Mouse (Mus musculus) spleen, postnatal 10 days (tissue): ENCODE data around the gene Myo9b.
"Not testable (repeated sequence)": the region's sequence is repeated elsewhere in the genome, so short reads cannot be mapped to it uniquely, and the experiment has no call there.

Experiments used
- DNase-seq, 2 experiments: peaks; one replicate each; pipeline ENCODE4 v3.0.0; 2021 to 2022; ENCODE audit warnings: low spot score in 2 of 2

Myo9b gene

GRCm38 (mm10) chr8:71272286-71273150 is at the start of gene Myo9b, which contains the start of gene Haus8:
TSS of gene Myo9b (plus strand) at chr8:71272714.
TSS of gene Haus8 (minus strand) at chr8:71272934.
- peak; percentile 98 for DNase-seq

- peak in 1 of 2 experiments; percentile 27 for DNase-seq
These were observed 48.0 kb upstream of the Myo9b start for GRCm38 (mm10) chr8:71224560-71224959.

DNA sequence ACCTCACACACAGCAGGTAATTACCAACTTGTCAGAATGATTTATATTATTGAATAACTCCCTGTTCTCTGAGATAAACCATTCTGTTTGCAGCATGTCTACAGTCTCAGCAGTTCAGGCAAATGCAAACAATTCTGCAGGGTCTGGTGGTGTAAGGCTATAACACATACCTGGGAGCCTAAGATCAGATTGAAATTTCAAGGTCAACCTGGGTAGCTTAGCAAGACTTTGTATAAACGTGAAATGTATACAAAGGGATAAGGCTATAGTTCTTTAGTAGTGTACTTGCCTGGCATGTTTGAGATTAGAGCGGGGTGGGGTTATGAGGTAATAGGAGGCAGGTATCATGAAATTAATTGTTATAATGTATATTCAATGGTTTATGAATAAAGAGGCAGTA is 29.8 kb upstream of the Myo9b start:
- DNase-seq: no peak

DNA sequence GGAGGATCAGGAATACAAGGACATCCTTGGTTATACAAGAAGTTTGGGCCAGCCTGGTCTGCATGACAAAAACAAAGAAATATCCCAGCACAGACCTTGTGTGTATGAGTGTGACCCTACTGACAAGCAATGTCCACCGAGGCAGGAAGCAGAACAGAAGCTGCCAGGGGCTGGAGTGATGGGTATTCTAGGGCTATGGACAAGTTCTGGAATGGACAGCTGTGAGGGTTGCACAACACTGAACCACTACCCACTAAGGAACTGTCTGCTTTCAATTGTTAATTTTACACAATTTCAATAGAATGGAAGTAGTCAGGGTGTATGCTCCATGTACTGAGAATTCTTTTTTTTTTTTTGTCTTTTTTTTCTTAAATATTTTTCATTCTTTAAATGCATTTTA is 24.3 kb upstream of the Myo9b start:
- DNase-seq: no peak

- peak in 1 of 2 experiments; percentile 6 for DNase-seq
These were observed 15.8 kb upstream of the Myo9b start for GRCm38 (mm10) chr8:71256545-71257232.

DNA sequence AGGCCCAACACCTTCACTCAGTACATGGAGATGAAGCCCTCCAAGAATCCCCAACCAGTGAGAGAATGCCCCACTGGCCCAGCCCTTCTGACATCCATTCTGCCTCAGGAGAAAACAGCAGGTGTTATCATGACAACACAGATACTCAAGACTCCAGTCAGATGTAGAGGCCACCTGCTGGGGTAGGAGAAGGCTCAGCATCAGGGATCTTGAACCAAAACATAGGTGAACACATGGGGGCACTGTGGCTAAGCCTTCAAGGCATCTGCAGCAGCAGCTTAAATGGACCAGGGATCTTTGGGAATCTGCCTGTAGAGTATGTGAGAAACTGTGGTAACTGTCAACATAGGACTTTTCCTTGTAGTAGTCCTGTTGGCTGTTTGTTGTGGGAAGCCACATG is 11.3 kb upstream of the Myo9b start:
- DNase-seq: peak in 1 of 2 experiments; percentile 31

DNA sequence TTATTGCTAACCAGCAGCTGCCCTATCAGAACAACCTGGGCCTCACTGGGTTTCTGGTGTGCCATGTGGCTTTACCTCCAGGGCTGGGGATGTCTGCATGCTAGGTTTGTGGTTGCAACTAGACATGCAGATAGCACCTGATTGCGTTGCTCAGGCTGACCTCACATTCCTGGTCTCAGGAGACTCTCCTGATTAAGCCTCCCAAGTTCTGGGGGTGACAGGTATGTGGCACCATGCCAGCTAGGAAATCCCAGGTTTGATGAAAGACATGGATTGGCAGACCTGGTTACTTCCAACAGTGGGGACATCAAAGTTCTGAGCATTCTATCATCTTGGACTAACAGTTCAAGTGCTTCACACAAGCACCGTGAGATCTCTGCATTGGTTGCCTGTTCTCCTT is 4.8 kb upstream of the Myo9b start:
- no peak for DNase-seq

DNA sequence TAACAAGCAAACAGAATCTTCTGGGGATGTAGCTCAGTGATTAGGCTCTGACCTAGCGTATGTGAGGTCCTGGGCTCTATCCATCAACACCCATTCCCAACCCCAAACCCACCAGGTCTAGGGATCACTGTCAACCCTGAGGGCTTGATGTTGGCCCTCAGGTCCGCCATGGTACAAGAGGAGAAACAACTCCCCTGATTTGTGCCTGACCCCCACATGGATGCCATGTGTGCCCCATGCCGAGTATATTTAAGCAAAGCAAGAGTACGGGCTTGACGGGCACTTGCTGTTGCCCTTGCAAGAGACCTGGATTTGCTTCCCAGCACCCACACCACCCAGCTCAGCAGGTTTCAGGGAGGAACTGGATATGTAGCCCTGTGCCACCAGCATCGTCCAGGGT is 4.2 kb upstream of the Myo9b start:
- not testable (repeated sequence) for DNase-seq

GRCm38 (mm10) chr8:71271630-71272029 is 884 bp upstream of the Myo9b start:
- peak in 1 of 2 experiments; percentile 29 for DNase-seq

DNA sequence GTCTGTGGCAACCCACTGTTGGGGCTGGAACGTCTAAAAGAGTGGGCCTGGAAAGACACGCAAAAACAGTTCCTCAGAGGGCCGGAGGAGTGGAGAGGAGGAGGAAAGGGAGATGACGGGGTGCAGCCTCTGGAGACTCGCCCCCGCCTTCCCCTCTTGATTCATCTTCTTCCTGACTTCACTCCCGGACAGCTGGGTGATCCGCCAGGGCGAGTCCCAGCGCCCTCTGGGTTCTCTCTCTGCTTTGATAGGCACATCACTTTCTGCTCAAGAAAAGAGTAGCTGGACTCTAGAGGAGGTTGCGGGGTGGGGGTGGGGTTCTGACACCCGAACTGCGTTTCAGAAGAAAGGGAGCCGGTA is 617 bp downstream of the Myo9b start:
- peak; percentile 67 to 68 for DNase-seq

GRCm38 (mm10) chr8:71274478-71274877 is 2.0 kb downstream of the Myo9b start:
- no peak for DNase-seq

GRCm38 (mm10) chr8:71276166-71276565 is 3.7 kb downstream of the Myo9b start:
- DNase-seq: no peak

DNA sequence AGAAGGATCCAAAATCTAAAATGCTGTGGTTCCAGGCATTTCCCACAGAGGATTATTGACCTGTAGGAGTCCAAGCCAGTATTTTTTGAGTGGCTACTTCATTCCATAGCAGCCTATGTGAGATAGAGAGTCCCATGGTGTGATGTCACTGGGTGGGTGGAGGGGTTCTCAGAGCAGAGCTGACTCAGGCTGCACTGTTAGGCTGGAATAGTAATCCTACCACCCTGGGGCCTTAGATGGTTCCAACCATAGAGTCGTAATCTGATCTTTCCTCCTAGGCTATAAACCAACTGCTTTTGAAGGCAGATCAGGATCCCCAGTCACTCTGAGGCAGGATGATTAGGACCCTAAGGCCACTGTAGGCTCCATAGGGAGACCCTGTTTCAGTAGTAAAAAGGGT is 6.9 kb downstream of the Myo9b start:
- DNase-seq: not testable (repeated sequence)

DNA sequence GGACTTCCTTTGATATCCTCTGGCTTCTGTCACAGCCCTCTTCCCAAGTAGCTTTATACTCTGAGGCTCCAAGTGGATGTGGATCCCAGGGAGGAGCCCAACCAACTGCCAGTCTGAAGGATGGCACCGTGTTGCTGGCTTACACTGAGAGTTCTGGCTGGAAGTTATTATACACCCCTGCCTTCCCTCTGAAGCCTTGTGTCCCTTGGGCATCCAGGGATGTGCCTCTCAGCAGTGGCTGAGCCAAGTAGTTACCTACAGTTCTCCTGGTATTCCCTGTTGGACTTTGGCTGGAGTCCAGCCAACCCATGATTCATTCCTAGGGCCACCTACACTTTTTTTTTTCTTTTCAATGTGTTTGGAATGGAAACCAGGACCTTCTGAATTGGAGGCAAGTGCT is 9.2 kb downstream of the Myo9b start:
- DNase-seq: not testable (repeated sequence)

DNA sequence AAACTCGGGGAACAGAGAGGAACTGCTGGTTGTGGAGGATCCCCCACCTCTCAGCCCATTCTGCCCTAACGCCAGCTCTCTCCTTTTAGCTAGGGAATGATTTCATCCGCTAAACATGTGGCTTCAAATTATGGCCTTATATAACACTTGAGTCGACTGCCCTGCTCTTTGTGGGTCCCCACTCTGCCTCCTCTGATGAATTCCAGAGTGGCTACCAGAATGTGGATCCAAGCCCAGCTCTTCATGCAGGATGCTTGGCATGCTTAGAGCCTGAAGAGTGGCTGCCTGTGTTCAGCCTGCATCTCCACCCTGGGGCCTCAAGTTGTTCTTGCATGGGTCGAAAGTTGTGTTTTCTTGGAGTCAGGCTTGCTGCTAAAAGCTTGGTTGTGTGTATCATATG is 10.1 kb downstream of the Myo9b start:
- no peak for DNase-seq

DNA sequence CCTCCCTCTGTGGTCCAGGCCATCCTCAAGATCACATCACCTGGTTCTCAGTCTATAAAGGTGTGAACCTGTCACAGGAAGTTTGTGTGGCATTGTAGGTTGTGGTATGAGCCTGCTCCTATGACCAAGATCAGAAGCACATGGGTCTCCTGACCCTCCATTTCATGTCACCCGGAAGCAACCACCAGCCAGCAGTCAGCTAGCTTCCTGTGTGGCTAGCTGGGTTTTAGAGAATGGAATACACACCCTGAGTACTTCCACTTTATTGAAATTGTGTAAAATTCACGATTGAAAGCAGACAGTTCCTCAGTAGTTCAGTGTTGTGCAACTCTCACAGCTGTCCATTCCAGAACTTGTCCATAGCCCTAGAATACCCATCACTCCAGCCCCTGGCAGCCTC is 13.7 kb downstream of the Myo9b start:
- DNase-seq: not testable (repeated sequence)

DNA sequence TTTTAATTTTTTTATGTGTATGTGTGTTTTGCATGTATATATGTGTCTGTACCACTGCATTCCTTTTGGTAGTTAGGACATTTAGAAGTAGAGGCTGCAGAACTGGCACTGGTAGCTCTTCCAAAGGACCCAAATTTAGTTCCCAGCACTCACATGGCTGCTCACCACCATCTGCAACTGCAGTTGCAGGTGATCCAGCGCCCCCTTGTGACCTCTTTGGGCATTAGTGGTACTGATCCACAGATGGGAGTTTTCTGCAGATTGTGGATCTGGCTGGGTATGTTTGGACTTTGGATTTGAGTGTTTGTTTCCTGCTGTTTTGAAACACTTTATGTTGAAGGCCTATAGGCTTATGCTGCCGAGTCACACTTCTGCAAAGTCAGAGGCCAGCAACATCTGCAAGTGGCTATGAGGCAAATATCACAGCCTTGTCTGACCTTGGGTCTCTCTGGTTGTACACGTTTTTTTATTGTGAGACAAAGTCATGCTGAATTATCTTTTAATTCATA is 16.0 kb downstream of the Myo9b start:
- no peak for DNase-seq

- DNase-seq: no peak
These were observed 16.6 kb downstream of the Myo9b start for GRCm38 (mm10) chr8:71289098-71289497.

GRCm38 (mm10) chr8:71290211-71290610 is 17.7 kb downstream of the Myo9b start:
- no peak for DNase-seq

- DNase-seq: no peak
These were observed 18.4 kb downstream of the Myo9b start for GRCm38 (mm10) chr8:71290911-71291310.

DNA sequence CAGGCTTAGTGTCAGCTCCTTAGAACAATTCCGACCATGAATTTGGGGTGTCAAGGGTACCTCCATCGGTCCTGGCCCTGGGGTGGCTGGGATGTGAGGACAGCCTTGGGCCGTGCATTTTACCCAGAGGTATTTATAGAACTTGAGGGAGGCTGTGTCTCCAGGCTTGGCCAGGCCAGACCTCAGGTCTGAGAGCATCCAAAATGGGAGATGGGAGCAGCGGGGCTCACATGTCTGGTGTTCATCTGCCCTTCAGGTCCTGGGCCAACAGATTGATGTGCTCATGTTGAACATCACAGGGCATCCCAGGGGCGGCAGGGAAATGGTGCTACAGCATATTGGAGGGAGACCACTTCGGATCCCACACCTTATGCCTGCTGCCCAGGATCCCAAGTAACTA is 18.8 kb downstream of the Myo9b start:
- DNase-seq: no peak

DNA sequence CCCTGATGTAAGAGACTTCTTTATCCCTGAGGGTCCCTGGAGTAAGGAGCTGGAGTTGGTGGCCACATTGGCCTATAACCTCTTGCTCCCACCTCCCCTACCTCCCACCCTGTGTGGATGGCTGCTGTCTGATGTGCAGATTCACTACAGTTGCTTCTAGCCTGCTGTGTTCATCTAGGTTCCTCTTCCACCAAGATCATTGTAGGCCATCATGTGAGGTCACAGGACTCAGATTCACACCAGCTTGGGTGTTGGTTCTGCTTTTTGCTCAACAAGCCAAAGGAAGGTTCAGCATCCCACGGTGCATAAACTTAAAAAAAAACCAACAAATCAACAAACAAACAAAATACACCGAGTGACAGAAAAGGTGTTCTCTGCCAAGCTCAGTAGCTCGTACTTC is 21.4 kb downstream of the Myo9b start:
- not testable (repeated sequence) for DNase-seq

- peak in 1 of 2 experiments; percentile 38 for DNase-seq
These were observed 23.7 kb downstream of the Myo9b start for GRCm38 (mm10) chr8:71296188-71296621.
